Mouse (Mus musculus) WW6 (cell line): ENCODE measurements around the gene Dll3.
A peak's percentile ranks its signal among the peaks of the same experiment; 100 is the strongest.

Experiments used
- DNase-seq: peaks from one replicate; pipeline ENCODE4 v3.0.0-alpha.2; 2013; ENCODE audit warnings: low read depth, low spot score

Gene Dll3

GRCm38 (mm10) chr7:28309737-28310136, 7.7 kb upstream of the Dll3 start:
- no peak for DNase-seq

- DNase-seq, result no peak
Observed at GRCm38 (mm10) chr7:28306216-28306615, 4.2 kb upstream of the Dll3 start.

- DNase-seq, result no peak
Observed at GRCm38 (mm10) chr7:28305641-28306040, 3.6 kb upstream of the Dll3 start.

- no peak for DNase-seq
Observed at GRCm38 (mm10) chr7:28298837-28299625, 3.0 kb downstream of the Dll3 start.

GRCm38 (mm10) chr7:28294481-28294880, 7.6 kb downstream of the Dll3 start:
- no peak for DNase-seq

- no peak for DNase-seq
Observed at GRCm38 (mm10) chr7:28290638-28291590, 11.1 kb downstream of the Dll3 start, which contains the start of gene Selenov. Selenov (minus strand) TSS chr7:28291186.

- no peak for DNase-seq
Observed at GRCm38 (mm10) chr7:28290165-28290564, 11.9 kb downstream of the Dll3 start.

- no peak for DNase-seq
Observed at GRCm38 (mm10) chr7:28280630-28281029, 21.4 kb downstream of the Dll3 start.

GRCm38 (mm10) chr7:28278279-28278652, 23.8 kb downstream of the Dll3 start:
- DNase-seq, result no peak

- DNase-seq, result no peak
Observed at GRCm38 (mm10) chr7:28277615-28278278, 24.3 kb downstream of the Dll3 start, which contains the start of gene Eid2b. Eid2b (plus strand) TSS chr7:28277739.

- DNase-seq, result no peak
Observed at GRCm38 (mm10) chr7:28277237-28277614, 24.8 kb downstream of the Dll3 start.

GRCm38 (mm10) chr7:28271761-28272160, 30.3 kb downstream of the Dll3 start:
- no peak for DNase-seq

- no peak for DNase-seq
Observed at GRCm38 (mm10) chr7:28269355-28269754, 32.7 kb downstream of the Dll3 start.

GRCm38 (mm10) chr7:28268576-28268975, 33.5 kb downstream of the Dll3 start:
- DNase-seq, result no peak

- DNase-seq, result no peak
Observed at GRCm38 (mm10) chr7:28268042-28268531, 34.0 kb downstream of the Dll3 start.

- no peak for DNase-seq
Observed at GRCm38 (mm10) chr7:28267129-28268041, 34.7 kb downstream of the Dll3 start, which contains the start of gene Eid2. Eid2 (plus strand) TSS chr7:28267881.

GRCm38 (mm10) chr7:28265391-28265790, 36.6 kb downstream of the Dll3 start:
- DNase-seq, result no peak

- peak; percentile 52 for DNase-seq
Observed at GRCm38 (mm10) chr7:28263786-28264185, 38.3 kb downstream of the Dll3 start.

- no peak for DNase-seq
Observed at GRCm38 (mm10) chr7:28262861-28263260, 39.2 kb downstream of the Dll3 start.

GRCm38 (mm10) chr7:28255476-28255875, 46.6 kb downstream of the Dll3 start:
- no peak for DNase-seq

- DNase-seq, result no peak
Observed at GRCm38 (mm10) chr7:28254591-28254990, 47.4 kb downstream of the Dll3 start.
